In the genomic region with DNA sequence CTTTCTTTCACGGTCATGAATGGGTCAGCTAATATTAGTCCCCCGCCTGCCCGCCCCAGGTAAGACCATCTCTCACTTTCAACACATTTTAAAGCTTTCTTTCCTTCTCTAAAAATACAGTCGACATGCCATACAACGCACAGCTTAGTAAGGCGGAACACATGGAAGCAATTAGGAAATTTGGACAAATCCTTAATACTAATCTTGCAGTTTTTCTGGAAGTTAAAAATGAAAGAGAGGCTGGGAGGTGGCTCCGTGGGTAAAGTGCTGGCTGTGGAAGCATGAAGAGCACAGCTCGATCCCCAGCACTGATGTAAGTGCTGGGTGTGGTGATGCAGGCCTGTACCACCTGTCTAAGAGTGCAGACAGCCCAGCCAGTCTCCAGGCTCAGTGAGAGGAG, we compare ENCODE assay signal across 26 mouse cellular contexts. TPM values are rescaled to one million over a fixed set of nuclear protein-coding genes. Genes with fewer than 3 reads are reported as not detected.
A peak's percentile ranks its signal among the peaks of the same experiment; 100 is the strongest.
DNase-seq lines count a peak whose midpoint lies in the region; ATAC-seq and TF ChIP-seq lines count a peak whose summit lies in the region.
"Had no signal": no experiment of that assay in that cellular context is flagged by ENCODE, and none has a peak within 500 bp of the region (broad histone marks: within the 10 kb centered on the region; RNA-seq: fewer than 3 reads in every experiment).

No protein-coding gene starts in this region.

- 0 out of 2 replicates have a peak, but pooled peaks cover 4% of the 10 kb centered on the region for H3K36me3 ChIP-seq in lung, postnatal 0 days (ENCODE audit: insufficient read depth, low read length)
- no peaks in the 10 kb centered on the region for H3K36me3 ChIP-seq in embryonic facial prominence, embryonic 11.5 days (replicated peaks; ENCODE audit: control insufficient read depth, insufficient read depth, low read depth, low read length)
- H3K36me3 ChIP-seq in limb, embryonic 10.5 days: peaks cover 13% of the 10 kb centered on the region
- H3K36me3 ChIP-seq in stomach, postnatal 0 days (ENCODE audit: control insufficient read depth, insufficient read depth, low read length): no peaks in the 10 kb centered on the region
- H3K36me3 ChIP-seq: midbrain, embryonic 13.5 days; neural tube, embryonic 13.5 days; stomach, embryonic 15.5 days had no signal

- TF ChIP-seq EP300 in lung, postnatal 0 days (IDR thresholded peaks at IDR 0.05): no peak
- TF ChIP-seq EP300 in stomach, postnatal 0 days (optimal IDR thresholded peaks at IDR 0.05): no peak

- no peak for TF ChIP-seq CTCF in lung, postnatal 0 days (IDR thresholded peaks at IDR 0.05)
- TF ChIP-seq CTCF in stomach, postnatal 0 days (IDR thresholded peaks at IDR 0.05; ENCODE audit: low read depth): no peak

- no peak overlapping the region for H3K9ac ChIP-seq in lung, postnatal 0 days (replicated peaks; ENCODE audit: low read depth)
- no peak overlapping the region for H3K9ac ChIP-seq in embryonic facial prominence, embryonic 11.5 days (replicated peaks; ENCODE audit: low read length)
- no peak overlapping the region for H3K9ac ChIP-seq in stomach, postnatal 0 days (ENCODE audit: low read length)
- H3K9ac ChIP-seq: midbrain, embryonic 13.5 days; neural tube, embryonic 13.5 days; stomach, embryonic 15.5 days had no signal

- H3K4me1 ChIP-seq in lung, postnatal 0 days (ENCODE audit: insufficient read depth, low read depth, low read length): peaks cover 8% of the 10 kb centered on the region; the same call in 1 of the 2 replicates
- no peaks in the 10 kb centered on the region for H3K4me1 ChIP-seq in embryonic facial prominence, embryonic 11.5 days (ENCODE audit: control insufficient read depth, insufficient read depth, low read length)
- H3K4me1 ChIP-seq in limb, embryonic 10.5 days: peaks cover 11% of the 10 kb centered on the region
- no peaks in the 10 kb centered on the region for H3K4me1 ChIP-seq in stomach, postnatal 0 days (replicated peaks; ENCODE audit: control insufficient read depth, insufficient read depth)
- H3K4me1 ChIP-seq: stomach, embryonic 15.5 days had no signal

- peak; percentile 43; the same call in 1 of the 2 replicates for ATAC-seq in lung, postnatal 0 days
- ATAC-seq in embryonic facial prominence, embryonic 11.5 days (replicated peaks; ENCODE audit: insufficient number of reproducible peaks, low FRiP score, low TSS enrichment, low read depth): no peak
- no peak for ATAC-seq in stomach, postnatal 0 days (ENCODE audit: low FRiP score, low TSS enrichment)
- ATAC-seq in frontal cortex, adult (ENCODE audit: low TSS enrichment): no peak
- ATAC-seq: activated CD4-positive, CD25-positive, alpha-beta regulatory T cell, adult 4 months; forebrain, embryonic 14.5 days; intestine, postnatal 0 days; midbrain, embryonic 13.5 days had no signal

- no peak overlapping the region for H3K4me2 ChIP-seq in lung, postnatal 0 days (replicated peaks; ENCODE audit: low read depth, low read length)
- no peak overlapping the region for H3K4me2 ChIP-seq in embryonic facial prominence, embryonic 11.5 days (ENCODE audit: low read depth, low read length)
- H3K4me2 ChIP-seq in stomach, postnatal 0 days (replicated peaks; ENCODE audit: low read depth): no peak overlapping the region
- H3K4me2 ChIP-seq: liver, embryonic 11.5 days; midbrain, embryonic 13.5 days; neural tube, embryonic 13.5 days; stomach, embryonic 15.5 days had no signal

- 82% methylated on average over 8 of the region's 8 CpGs for WGBS in lung, postnatal 0 days
- 54% methylated on average over 8 of the region's 8 CpGs for WGBS in embryonic facial prominence, embryonic 11.5 days
- WGBS in limb, embryonic 10.5 days: 81% methylated on average over 8 of the region's 8 CpGs
- WGBS in stomach, postnatal 0 days: 73% methylated on average over 8 of the region's 8 CpGs

- no peak overlapping the region for H3K27ac ChIP-seq in lung, postnatal 0 days (ENCODE audit: low read length)
- H3K27ac ChIP-seq in embryonic facial prominence, embryonic 11.5 days (replicated peaks; ENCODE audit: low read depth, low read length): no peak overlapping the region; the same call in 1 of the 2 replicates
- peak overlapping the region; percentile 19; the same call in 1 of the 2 replicates for H3K27ac ChIP-seq in limb, embryonic 10.5 days
- 0 out of 2 replicates have a peak overlapping the region, but pooled peaks have one; percentile 31 for H3K27ac ChIP-seq in stomach, postnatal 0 days (replicated peaks)
- H3K27ac ChIP-seq: heart, embryonic 10.5 days; hindbrain, embryonic 10.5 days; midbrain, embryonic 13.5 days; neural tube, embryonic 13.5 days; stomach, embryonic 15.5 days had no signal

- H3K9me3 ChIP-seq in lung, postnatal 0 days (ENCODE audit: low read length): no peaks in the 10 kb centered on the region
- no peaks in the 10 kb centered on the region for H3K9me3 ChIP-seq in embryonic facial prominence, embryonic 11.5 days (replicated peaks; ENCODE audit: control insufficient read depth, low read length)
- H3K9me3 ChIP-seq in limb, embryonic 10.5 days (replicated peaks): no peaks in the 10 kb centered on the region
- H3K9me3 ChIP-seq in stomach, postnatal 0 days (ENCODE audit: control insufficient read depth, low read length): no peaks in the 10 kb centered on the region
- H3K9me3 ChIP-seq: heart, embryonic 10.5 days; hindbrain, embryonic 10.5 days; midbrain, embryonic 13.5 days; neural tube, embryonic 13.5 days; stomach, embryonic 15.5 days had no signal

- no peak overlapping the region for H3K4me3 ChIP-seq in lung, postnatal 0 days (ENCODE audit: low read depth, low read length)
- no peak overlapping the region for H3K4me3 ChIP-seq in embryonic facial prominence, embryonic 11.5 days (ENCODE audit: low read depth, low read length)
- no peak overlapping the region for H3K4me3 ChIP-seq in limb, embryonic 10.5 days
- no peak overlapping the region for H3K4me3 ChIP-seq in stomach, postnatal 0 days (ENCODE audit: low read depth, low read length)
- H3K4me3 ChIP-seq: heart, embryonic 10.5 days; hindbrain, embryonic 10.5 days; midbrain, embryonic 13.5 days; neural tube, embryonic 13.5 days; stomach, embryonic 15.5 days had no signal

- no peak for DNase-seq in lung, postnatal 0 days (ENCODE audit: low spot score)
- DNase-seq in lung, postnatal 14 days: no peak
- peak; percentile 61 for DNase-seq in embryonic facial prominence, embryonic 11.5 days (ENCODE audit: low spot score)
- DNase-seq in limb, embryonic 10.5 days (ENCODE audit: low spot score): no peak
- no peak for DNase-seq in stomach, postnatal 0 days (ENCODE audit: low spot score)
- no peak for DNase-seq in liver
- DNase-seq in cerebellum, postnatal 14 days: no peak
- DNase-seq: adrenal gland, postnatal 14 days; cerebellum, adult 2 months; cerebellum, postnatal 36 days; embryo, embryonic 11 days; kidney, postnatal 4 days; lung, adult 18-20 months; thymus, adult 18-20 months had no signal

- no peaks in the 10 kb centered on the region for H3K27me3 ChIP-seq in lung, postnatal 0 days (replicated peaks; ENCODE audit: insufficient read depth, low read length)
- H3K27me3 ChIP-seq in embryonic facial prominence, embryonic 11.5 days (ENCODE audit: control insufficient read depth, insufficient read depth, low read length): no peaks in the 10 kb centered on the region
- H3K27me3 ChIP-seq in limb, embryonic 10.5 days (ENCODE audit: low read depth, poor library complexity, severe bottlenecking): no peaks in the 10 kb centered on the region
- no peaks in the 10 kb centered on the region for H3K27me3 ChIP-seq in stomach, postnatal 0 days (ENCODE audit: control insufficient read depth, insufficient read depth, low read length)
- H3K27me3 ChIP-seq: midbrain, embryonic 13.5 days; neural tube, embryonic 13.5 days; stomach, embryonic 15.5 days had no signal

RNA-seq across cellular contexts. Expression of a gene that starts 39.9 kb away (rescaled TPM):
- 15.8 and 26.9 TPM in 2 replicates for polyA plus RNA-seq in lung, postnatal 0 days (2015; fragmentation: Nextera tagmentation; extraction: Ambion mirVana)
- polyA plus RNA-seq in embryonic facial prominence, embryonic 11.5 days (2014; fragmentation: Nextera tagmentation; extraction: Ambion mirVana): 12.3 and 12.8 TPM in 2 replicates
- polyA plus RNA-seq in limb, embryonic 10.5 days (2016; fragmentation: Nextera tagmentation; extraction: Ambion mirVana): 32.5 and 32.6 TPM in 2 replicates
- polyA plus RNA-seq in stomach, postnatal 0 days (2015; fragmentation: Nextera tagmentation; extraction: Ambion mirVana): 9.2 and 11.8 TPM in 2 replicates

RNA-seq across cellular contexts. Expression of a gene that starts 53.2 kb away (rescaled TPM):
- not detected in 2 replicates for polyA plus RNA-seq in lung, postnatal 0 days (2015; fragmentation: Nextera tagmentation; extraction: Ambion mirVana)
- not detected in 2 replicates for polyA plus RNA-seq in embryonic facial prominence, embryonic 11.5 days (2014; fragmentation: Nextera tagmentation; extraction: Ambion mirVana)
- polyA plus RNA-seq in limb, embryonic 10.5 days (2016; fragmentation: Nextera tagmentation; extraction: Ambion mirVana): not detected in 2 replicates
- polyA plus RNA-seq in stomach, postnatal 0 days (2015; fragmentation: Nextera tagmentation; extraction: Ambion mirVana): not detected in 2 replicates
- polyA plus RNA-seq: activated CD4-positive, CD25-positive, alpha-beta regulatory T cell, adult 4 months; cerebellum, adult 2 months; forebrain, embryonic 14.5 days; heart, postnatal 0 days; hindbrain, embryonic 10.5 days; intestine, postnatal 0 days; kidney, embryonic 14.5 days; liver, embryonic 11.5 days; midbrain, embryonic 13.5 days; neural tube, embryonic 13.5 days; stomach, embryonic 15.5 days had no signal

Comparison
In these comparisons a context has a peak if more than half of its experiments do, and no peak if none do; other contexts are left out.
1. H3K27ac ChIP-seq: peak in limb, embryonic 10.5 days (single experiment) and stomach, postnatal 0 days (single experiment); none in lung, postnatal 0 days (single experiment) and embryonic facial prominence, embryonic 11.5 days (single experiment).